Mouse (Mus musculus) liver, embryonic 14.5 days (tissue): Measurements from ENCODE around the gene Bud31. TPM values are rescaled to one million over a fixed set of nuclear protein-coding genes. Genes with fewer than 3 reads are reported as not detected.
"Not testable (repeated sequence)": the region's sequence is repeated elsewhere in the genome, so short reads cannot be mapped to it uniquely, and the experiment has no call there.

Experiments
- ATAC-seq: fragments of 200-750 bp; cut with Nextera tagmentation; 2 replicates; pipeline ENCODE4 v1.8.0; 2017; ENCODE audit warnings: moderate number of reproducible peaks, mild to moderate bottlenecking, moderate library complexity; ENCODE audit not compliant: insufficient read depth
- DNase-seq, 3 experiments: peaks; one replicate each; pipeline ENCODE4 v3.0.0-alpha.2; 2012 to 2013; ENCODE audit warnings: low read depth in 3 of 3, low spot score in 3 of 3
- H3K27ac ChIP-seq: fragments of 300-500 bp; sonication (generic); 2 replicates; pipeline ENCODE4 v1.5.1; 2014; ENCODE audit warnings: moderate library complexity, mild to moderate bottlenecking, control low read depth, inconsistent platforms
- H3K27me3 ChIP-seq: fragments of 300-500 bp; sonication (generic); 2 replicates; pipeline ENCODE4 v1.6.1; 2014; ENCODE audit warnings: mild to moderate bottlenecking, low read length, moderate library complexity; ENCODE audit not compliant: control insufficient read depth, insufficient read depth
- H3K36me3 ChIP-seq: fragments of 300-500 bp; sonication (generic); replicated peaks from 2 replicates; pipeline ENCODE4 v1.6.1; 2014; ENCODE audit warnings: low read depth; ENCODE audit not compliant: control insufficient read depth, insufficient read depth
- H3K4me1 ChIP-seq, 2 experiments: fragments of 200-500 bp in 1 of 2; fragments of 300-500 bp in 1 of 2; sonication (generic) in 1 of 2; replicated peaks; 2 replicates each; pipeline ENCODE4 v1.6.1; 2012 to 2014; ENCODE audit warnings: antibody characterized with exemption in 1 of 2, inconsistent platforms in 1 of 2, low read length in 1 of 2; ENCODE audit not compliant: control insufficient read depth in 2 of 2, insufficient read depth in 2 of 2
- H3K4me2 ChIP-seq: fragments of 300-500 bp; sonication (generic); 2 replicates; pipeline ENCODE4 v1.6.1; 2014; ENCODE audit warnings: low read depth, mild to moderate bottlenecking, control low read depth, moderate library complexity
- H3K4me3 ChIP-seq, 2 experiments: fragments of 200-500 bp in 1 of 2; fragments of 300-500 bp in 1 of 2; sonication (generic) in 1 of 2; 2 replicates each; pipeline ENCODE4 v1.5.1; 2012 to 2014; ENCODE audit warnings: low read depth in 2 of 2, low read length in 2 of 2, mild to moderate bottlenecking in 2 of 2, control low read depth in 1 of 2, inconsistent platforms in 1 of 2, moderate library complexity in 1 of 2; ENCODE audit not compliant: insufficient read depth in 1 of 2
- H3K9ac ChIP-seq: fragments of 300-500 bp; sonication (generic); replicated peaks from 2 replicates; pipeline ENCODE4 v1.6.1; 2014; ENCODE audit warnings: mild to moderate bottlenecking, control low read depth, moderate library complexity
- H3K9me3 ChIP-seq: fragments of 300-500 bp; sonication (generic); 2 replicates; pipeline ENCODE4 v1.6.1; 2016; ENCODE audit warnings: low read length, mixed read lengths; ENCODE audit not compliant: control insufficient read depth
- CTCF ChIP-seq: IDR thresholded peaks from 2 replicates; pipeline ENCODE4 v1.5.1; 2016; ENCODE audit warnings: antibody characterized with exemption, low read depth, control low read depth
- EP300 ChIP-seq: IDR thresholded peaks from 2 replicates; pipeline ENCODE4 v1.6.1; 2016; ENCODE audit warnings: antibody characterized with exemption, low read depth
- WGBS: fragments of 180-500 bp; shearing (Covaris S2); extraction: QIAGEN DNeasy Blood & Tissue Kit; methylation state at CpG from one replicate; pipeline ENCODE4 v1.1.7; 2014; ENCODE audit not compliant: insufficient replicate concordance; 5-methylcytosine and 5-hydroxymethylcytosine counted together
- polyA plus RNA-seq, 2 experiments: library from polyadenylated mRNA; depleted of rRNA in 1 of 2; stranded (reverse) in 1 of 2; unstranded in 1 of 2; fragments of >200 nt; fragmentation: Nextera tagmentation in 1 of 2; extraction: Ambion mirVana in 1 of 2; gene quantifications; 2 replicates each; pipeline versions ENCODE4 v1.2.1 to v1.2.3; 2012 to 2014

Gene Bud31
- polyA plus RNA-seq, 2 experiments, result 79.2 to 155 TPM

GRCm38 (mm10) chr5:145133275-145133674 is 6.9 kb upstream of the Bud31 start:
- H3K36me3 ChIP-seq, result peaks cover 61% of the 10 kb centered on the region
- H3K27ac ChIP-seq, DNase-seq, H3K27me3 ChIP-seq, H3K4me2 ChIP-seq, H3K9me3 ChIP-seq, H3K4me3 ChIP-seq, ATAC-seq, H3K4me1 ChIP-seq, H3K9ac ChIP-seq: not testable (repeated sequence)
- WGBS, result 74% methylated on average over 6 of the region's 6 CpGs
- TF ChIP-seq CTCF, result peak; percentile 56

- ATAC-seq, result no peak
- Histone ChIP-seq H3K27ac (no peak overlapping the region), H3K36me3 (peaks cover 48% of the 10 kb centered on the region), H3K4me2 (peak overlapping the region; percentile 98), H3K4me1 (peaks cover 14 to 16% of the 10 kb centered on the region in 2 experiments), H3K4me3 (peak overlapping the region; percentile 97 to 98), H3K9me3 (no peaks in the 10 kb centered on the region), H3K27me3 (no peaks in the 10 kb centered on the region), H3K9ac (peak overlapping the region; percentile 98)
- no peak for DNase-seq
- 17% methylated on average over 6 of the region's 6 CpGs for WGBS
- no peak for TF ChIP-seq EP300
- no peak for TF ChIP-seq CTCF
Observed at GRCm38 (mm10) chr5:145138836-145139235, 1.3 kb upstream of the Bud31 start.

GRCm38 (mm10) chr5:145140611-145141010 is 449 bp downstream of the Bud31 start:
- H3K9me3 ChIP-seq, result no peaks in the 10 kb centered on the region
- peak overlapping the region; percentile 98 for H3K4me2 ChIP-seq
- DNase-seq, result no peak

GRCm38 (mm10) chr5:145147748-145148147 is 7.6 kb downstream of the Bud31 start:
- H3K9me3 ChIP-seq, result no peaks in the 10 kb centered on the region
- no peak overlapping the region for H3K27ac ChIP-seq
- DNase-seq (no peak), ATAC-seq (no peak)
- no peak for TF ChIP-seq CTCF
- no peak for TF ChIP-seq EP300
- H3K27me3 ChIP-seq, result no peaks in the 10 kb centered on the region
- no peak overlapping the region for H3K9ac ChIP-seq
- WGBS, result 88% methylated on average over 5 of the region's 5 CpGs
- no peak overlapping the region for H3K4me2 ChIP-seq
- peaks cover 3 to 18% of the 10 kb centered on the region in 2 experiments; a peak in 3 of 4 replicates for H3K4me1 ChIP-seq
- peaks cover 87% of the 10 kb centered on the region for H3K36me3 ChIP-seq
- H3K4me3 ChIP-seq, result no peak overlapping the region

More at GRCm38 (mm10) chr5:145140611-145141010, 449 bp downstream of the Bud31 start:
- peak overlapping the region; percentile 98 for H3K9ac ChIP-seq
- no peaks in the 10 kb centered on the region for H3K27me3 ChIP-seq
- H3K36me3 ChIP-seq, result peaks cover 49% of the 10 kb centered on the region
- peak; percentile 31; the same call in 1 of the 2 replicates for ATAC-seq
- TF ChIP-seq EP300 (no peak), CTCF (no peak)
- H3K27ac ChIP-seq, result peak overlapping the region; percentile 94
- H3K4me3 ChIP-seq, result peak overlapping the region; percentile 98
- WGBS, result under 1% methylated on average over 18 of the region's 18 CpGs
- peaks cover 14 to 16% of the 10 kb centered on the region in 2 experiments for H3K4me1 ChIP-seq

DNA sequence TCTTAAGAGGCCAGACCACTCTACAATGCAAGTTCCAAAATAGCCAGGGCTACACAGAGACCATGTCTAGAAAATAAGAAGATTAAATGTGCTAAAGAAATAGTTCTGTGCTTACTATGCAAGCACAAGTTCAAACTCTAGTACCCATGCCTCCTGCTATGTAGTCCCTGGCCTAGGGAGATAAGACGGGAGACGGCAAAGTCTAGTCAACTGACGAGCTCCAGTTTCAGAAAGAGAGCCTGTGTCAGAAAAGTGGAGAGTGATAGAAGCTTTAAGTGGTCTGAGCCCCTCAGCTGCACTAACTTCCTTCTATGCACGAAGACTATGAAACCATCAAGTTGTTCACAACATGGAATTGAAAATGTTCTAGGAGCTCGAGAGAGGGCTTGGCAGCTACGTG is 9.1 kb downstream of the Bud31 start:
- DNase-seq, result no peak

More for the DNA sequence above, 9.1 kb downstream of the Bud31 start:
- H3K4me2 ChIP-seq, result no peak overlapping the region
- WGBS, result 47% methylated on average over 6 of the region's 6 CpGs
- H3K27me3 ChIP-seq, result no peaks in the 10 kb centered on the region
- no peak for TF ChIP-seq CTCF
- peak; percentile 46; the same call in 1 of the 2 replicates for TF ChIP-seq EP300
- H3K36me3 ChIP-seq, result peaks cover 79% of the 10 kb centered on the region
- ATAC-seq, result peak; percentile 58
- no peak overlapping the region for H3K4me3 ChIP-seq
- peaks cover 5 to 26% of the 10 kb centered on the region in 2 experiments; a peak in 3 of 4 replicates for H3K4me1 ChIP-seq
- no peaks in the 10 kb centered on the region for H3K9me3 ChIP-seq
- H3K27ac ChIP-seq, result peak overlapping the region; percentile 29
- H3K9ac ChIP-seq, result no peak overlapping the region
